In genomic region chr1:177139652-177140051, GRCm38 (mm10) we compare ENCODE assay signal across 20 mouse cellular contexts.
DNase-seq lines count a peak whose midpoint lies in the region; ATAC-seq and TF ChIP-seq lines count a peak whose summit lies in the region.
"Had no signal": no experiment of that assay in that cellular context is flagged by ENCODE, and none has a peak within 500 bp of the region (broad histone marks: within the 10 kb centered on the region; RNA-seq: fewer than 3 reads in every experiment).

No protein-coding gene starts in this region.

- H3K27me3 ChIP-seq in heart, embryonic 10.5 days (ENCODE audit: insufficient read depth, poor library complexity, severe bottlenecking), result no peaks in the 10 kb centered on the region
- H3K27me3 ChIP-seq in CH12.LX (replicated peaks), result no peaks in the 10 kb centered on the region
- H3K27me3 ChIP-seq in forebrain, embryonic 13.5 days, result no peaks in the 10 kb centered on the region
- H3K27me3 ChIP-seq: embryonic facial prominence, embryonic 13.5 days; forebrain, embryonic 12.5 days; hindbrain, embryonic 15.5 days had no signal

- 79% methylated on average over 6 of the region's 6 CpGs for WGBS in heart, embryonic 10.5 days
- 92% methylated on average over 6 of the region's 6 CpGs for WGBS in forebrain, embryonic 13.5 days

- dilution Hi-C loops in CH12.LX (cut with MboI; ENCODE audit: extremely low pct_ligation_motif_present, extremely low pct_unique_long_range_greater_than_20kb, low sequenced_read_pairs), result no loop called here

- H3K36me3 ChIP-seq in heart, embryonic 10.5 days, result no peaks in the 10 kb centered on the region
- H3K36me3 ChIP-seq in CH12.LX (replicated peaks in 1 of 2; ENCODE audit: control insufficient read depth in 1 of 2, insufficient read depth in 1 of 2, low read length in 1 of 2), result no peaks in the 10 kb centered on the region
- no peaks in the 10 kb centered on the region for H3K36me3 ChIP-seq in forebrain, embryonic 13.5 days (ENCODE audit: poor library complexity, severe bottlenecking)
- H3K36me3 ChIP-seq: embryonic facial prominence, embryonic 13.5 days; forebrain, embryonic 12.5 days; hindbrain, embryonic 15.5 days had no signal

- in situ Hi-C loops in CH12.LX (cut with MboI; ENCODE audit: low pct_ligation_motif_present, low pct_unique_long_range_greater_than_20kb, low sequenced_read_pairs), result no loop called here

- H3K4me1 ChIP-seq in heart, embryonic 10.5 days, result no peaks in the 10 kb centered on the region
- H3K4me1 ChIP-seq in CH12.LX (ENCODE audit: control insufficient read depth in 1 of 2, insufficient read depth in 2 of 2), result peaks cover 0 to 4% of the 10 kb centered on the region in 2 experiments; a peak in 1 of 4 replicates
- no peaks in the 10 kb centered on the region for H3K4me1 ChIP-seq in forebrain, embryonic 13.5 days
- H3K4me1 ChIP-seq: embryonic facial prominence, embryonic 13.5 days; forebrain, embryonic 12.5 days; hindbrain, embryonic 15.5 days had no signal

- no peaks in the 10 kb centered on the region for H3K79me2 ChIP-seq in CH12.LX (replicated peaks; ENCODE audit: control insufficient read depth, extremely low read depth, insufficient read depth, poor library complexity, severe bottlenecking)

- no peak overlapping the region for H3K9ac ChIP-seq in CH12.LX (ENCODE audit: insufficient read depth, low read depth)
- H3K9ac ChIP-seq in forebrain, embryonic 13.5 days, result no peak overlapping the region
- H3K9ac ChIP-seq: embryonic facial prominence, embryonic 13.5 days; forebrain, embryonic 12.5 days; forebrain, postnatal 0 days; hindbrain, embryonic 15.5 days had no signal

- no peak for ATAC-seq in forebrain, embryonic 13.5 days
- ATAC-seq: forebrain, postnatal 0 days; intestine, embryonic 16.5 days had no signal

- no peaks in the 10 kb centered on the region for H3K9me3 ChIP-seq in heart, embryonic 10.5 days
- H3K9me3 ChIP-seq in CH12.LX (replicated peaks; ENCODE audit: low read length), result no peaks in the 10 kb centered on the region
- no peaks in the 10 kb centered on the region for H3K9me3 ChIP-seq in forebrain, embryonic 13.5 days (replicated peaks)
- H3K9me3 ChIP-seq: embryonic facial prominence, embryonic 13.5 days; forebrain, embryonic 12.5 days; hindbrain, embryonic 15.5 days had no signal

- no peak overlapping the region for H3K4me2 ChIP-seq in CH12.LX (ENCODE audit: insufficient read depth, low read depth, poor library complexity, severe bottlenecking)
- no peak overlapping the region for H3K4me2 ChIP-seq in forebrain, embryonic 13.5 days
- H3K4me2 ChIP-seq: embryonic facial prominence, embryonic 13.5 days; forebrain, embryonic 12.5 days; hindbrain, embryonic 15.5 days had no signal

- no peak for TF ChIP-seq EP300 in CH12.LX (IDR thresholded peaks at IDR 0.05; ENCODE audit: low read length)

- TF ChIP-seq RAD21 in CH12.LX (IDR thresholded peaks at IDR 0.05; ENCODE audit: low read depth, low read length), result no peak

- DNase-seq in heart, adult 11 months, result peak; percentile 92
- DNase-seq in heart, embryonic 10.5 days (ENCODE audit: low spot score), result no peak
- no peak for DNase-seq in layer of hippocampus, adult 2 months (ENCODE audit: low spot score in 2 of 2)
- no peak for DNase-seq in layer of hippocampus, postnatal 25 days (ENCODE audit: extremely low spot score in 1 of 2, low spot score in 1 of 2)
- DNase-seq in CH12.LX (ENCODE audit: extremely low read depth), result peak; percentile 7
- DNase-seq in skeletal muscle tissue, adult 2 months (ENCODE audit: low read depth, low spot score), result peak; percentile 7
- DNase-seq: adrenal gland, adult 8-10 months; adrenal gland, postnatal 36 days; cerebellum, adult 11 months; cerebellum, adult 9-10 months; cerebellum, postnatal 25 days; forebrain, postnatal 0 days; gastrocnemius, adult 2 months; gastrocnemius, postnatal 36 days; heart, adult 2 months had no signal

- no peak for TF ChIP-seq POLR2A in CH12.LX (IDR thresholded peaks at IDR 0.05; ENCODE audit: low read depth, low read length)

- H3K4me3 ChIP-seq in heart, embryonic 10.5 days, result no peak overlapping the region
- no peak overlapping the region for H3K4me3 ChIP-seq in layer of hippocampus, adult 2 months
- H3K4me3 ChIP-seq in CH12.LX (replicated peaks in 1 of 3; ENCODE audit: low read depth in 2 of 3, low read length in 2 of 3, poor library complexity in 1 of 3), result no peak overlapping the region
- H3K4me3 ChIP-seq in forebrain, embryonic 13.5 days, result no peak overlapping the region
- H3K4me3 ChIP-seq: embryonic facial prominence, embryonic 13.5 days; forebrain, embryonic 12.5 days; gastrocnemius, adult 2 months; heart, adult 2 months; hindbrain, embryonic 15.5 days had no signal

- no peak for TF ChIP-seq CTCF in layer of hippocampus, adult 2 months (conservative IDR thresholded peaks at IDR 0.05)
- TF ChIP-seq CTCF in CH12.LX (conservative IDR thresholded peaks at IDR 0.05 in 1 of 2, IDR thresholded peaks at IDR 0.05 in 1 of 2; ENCODE audit: low read depth in 2 of 2, low read length in 2 of 2), result no peak

- H3K27ac ChIP-seq in heart, embryonic 10.5 days, result no peak overlapping the region
- 0 out of 2 replicates have a peak overlapping the region, but pooled peaks have one; percentile 3 for H3K27ac ChIP-seq in layer of hippocampus, adult 2 months
- no peak overlapping the region for H3K27ac ChIP-seq in CH12.LX (ENCODE audit: insufficient read depth, low read depth)
- no peak overlapping the region for H3K27ac ChIP-seq in forebrain, embryonic 13.5 days
- H3K27ac ChIP-seq: embryonic facial prominence, embryonic 13.5 days; forebrain, embryonic 12.5 days; gastrocnemius, adult 2 months; heart, adult 2 months; hindbrain, embryonic 15.5 days had no signal

TF ChIP-seq in CH12.LX, 34 proteins besides CTCF, POLR2A, EP300 and RAD21:
- TF ChIP-seq ELF1 (IDR thresholded peaks at IDR 0.05; ENCODE audit: low read depth, low read length), result no peak
- TF ChIP-seq MAFK (IDR thresholded peaks at IDR 0.05; ENCODE audit: insufficient replicate concordance, low read length), result no peak
- TF ChIP-seq BHLHE40 (IDR thresholded peaks at IDR 0.05; ENCODE audit: low read depth, low read length), result peak; percentile 35; the same call in 1 of the 2 replicates

Comparison
In these comparisons a context has a peak if more than half of its experiments do, and no peak if none do; other contexts are left out.
1. DNase-seq: peak in heart, adult 11 months (single experiment), CH12.LX (single experiment) and skeletal muscle tissue, adult 2 months (single experiment); none in heart, embryonic 10.5 days (single experiment), layer of hippocampus, adult 2 months (0 of 2) and layer of hippocampus, postnatal 25 days (0 of 2).